Mouse (Mus musculus) Patski (cell line): ENCODE measurements around the gene Epha5. TPM values are rescaled to one million over a fixed set of nuclear protein-coding genes. Genes with fewer than 3 reads are reported as not detected.

Experiments
- ATAC-seq: fragments of 100-300 bp; one replicate; pipeline ENCODE4 v1.8.0; 2021
- CTCF ChIA-PET: fragments of 350-600 bp; sonication (Branson Sonifier 250); formaldehyde crosslinking; loops from one replicate; lab custom pipeline; 2022; ENCODE audit warnings: inconsistent platforms; lab: Charles Lee
- POLR2A ChIA-PET: fragments of 350-600 bp; sonication (Branson Sonifier 250); formaldehyde crosslinking; loops from one replicate; lab custom pipeline; 2022; ENCODE audit warnings: antibody characterized with exemption, inconsistent platforms; lab: Charles Lee
- DNase-seq: peaks from one replicate; pipeline ENCODE4 v3.0.0-alpha.2; 2011; ENCODE audit warnings: low read depth, low spot score
- H3K27me3 ChIP-seq: fragments of 371-371 bp; one replicate; pipeline ENCODE4 v1.5.1; 2021
- CTCF ChIP-seq: fragments of 100-300 bp; IDR thresholded peaks from one replicate; pipeline ENCODE4 v1.5.1; 2021
- in situ Hi-C: fragments of 300-500 bp; cut with MboI; formaldehyde crosslinking; loops from 3 replicates; pipeline ENCODE4 v1.11.1; 2018; ENCODE audit warnings: low pct_unique_long_range_greater_than_20kb, mixed read lengths
- polyA plus RNA-seq: library from polyadenylated mRNA; unstranded; gene quantifications from one replicate; pipeline ENCODE4 v1.2.3, GENCODE M21; 2021

The Epha5 gene
- polyA plus RNA-seq, 1 experiment from 2014 or later = not detected

DNA sequence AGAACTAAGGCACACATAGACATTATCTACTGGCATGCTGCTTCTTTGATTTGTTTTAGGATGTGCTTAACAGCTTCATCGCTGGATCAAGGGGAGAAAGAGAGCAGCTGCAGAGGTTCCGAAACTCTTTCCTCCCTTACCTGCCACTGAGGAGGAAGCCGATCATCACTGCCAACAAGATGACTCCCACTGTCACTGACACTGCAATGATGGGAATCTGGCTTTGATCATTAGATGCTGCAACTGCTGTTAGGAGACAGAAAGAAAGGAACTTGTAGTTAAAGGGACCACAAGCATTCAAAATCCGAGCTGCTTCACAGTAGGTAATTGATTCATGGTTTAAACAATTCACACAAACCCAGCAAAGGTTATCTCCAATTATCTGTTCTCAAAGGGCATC lies 275.0 kb downstream of the Epha5 start:
- ChIA-PET CTCF (no interaction called here), POLR2A (no interaction called here)
- ATAC-seq (no peak), DNase-seq (no peak)
- in situ Hi-C loops = no loop called here
- no peaks in the 10 kb centered on the region for H3K27me3 ChIP-seq
- TF ChIP-seq CTCF = no peak

- POLR2A ChIA-PET = no interaction called here
- DNase-seq (no peak), ATAC-seq (no peak)
- CTCF ChIA-PET = interaction anchor here (1.6 to 1.7 kb wide), 2 partner anchors 19 to 24 kb away, joined by 3 read pairs; no protein-coding TSS in a partner anchor
- TF ChIP-seq CTCF = no peak
- no peaks in the 10 kb centered on the region for H3K27me3 ChIP-seq
- in situ Hi-C loops = no loop called here
Observed at GRCm38 (mm10) chr5:84095947-84096346, 321.2 kb downstream of the Epha5 start.

DNA sequence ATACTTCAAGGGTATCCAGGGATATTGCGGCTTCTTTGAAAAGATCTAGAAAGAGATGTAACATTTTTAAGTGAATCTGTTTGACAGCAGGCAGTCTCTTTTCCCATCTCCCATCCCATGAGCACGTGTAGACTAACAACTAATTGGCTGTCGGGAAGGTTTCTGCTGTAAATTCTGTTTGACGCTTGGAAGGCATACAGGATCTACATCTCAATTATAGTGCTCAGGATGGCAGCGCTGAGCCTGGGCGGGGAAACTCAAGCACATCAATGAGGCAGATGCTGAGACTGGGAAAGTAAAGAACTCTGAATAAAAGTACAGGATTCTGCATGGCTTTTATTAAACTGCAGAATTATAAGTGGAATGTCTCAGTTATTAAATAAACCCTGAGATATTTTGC lies 335.9 kb downstream of the Epha5 start:
- ChIA-PET POLR2A (no interaction called here), CTCF (no interaction called here)
- no peak for TF ChIP-seq CTCF
- DNase-seq (no peak), ATAC-seq (no peak)
- in situ Hi-C loops = no loop called here
- no peaks in the 10 kb centered on the region for H3K27me3 ChIP-seq

- DNase-seq (no peak), ATAC-seq (no peak)
- CTCF ChIA-PET = no interaction called here
- in situ Hi-C loops = no loop called here
- no peaks in the 10 kb centered on the region for H3K27me3 ChIP-seq
- no peak for TF ChIP-seq CTCF
- POLR2A ChIA-PET = no interaction called here
Observed at GRCm38 (mm10) chr5:84070976-84071375, 346.2 kb downstream of the Epha5 start.

- ATAC-seq (no peak), DNase-seq (no peak)
- ChIA-PET CTCF (no interaction called here), POLR2A (no interaction called here)
- TF ChIP-seq CTCF = no peak
- no peaks in the 10 kb centered on the region for H3K27me3 ChIP-seq
- in situ Hi-C loops = no loop called here
Observed at GRCm38 (mm10) chr5:84053880-84054279, 363.3 kb downstream of the Epha5 start.

DNA sequence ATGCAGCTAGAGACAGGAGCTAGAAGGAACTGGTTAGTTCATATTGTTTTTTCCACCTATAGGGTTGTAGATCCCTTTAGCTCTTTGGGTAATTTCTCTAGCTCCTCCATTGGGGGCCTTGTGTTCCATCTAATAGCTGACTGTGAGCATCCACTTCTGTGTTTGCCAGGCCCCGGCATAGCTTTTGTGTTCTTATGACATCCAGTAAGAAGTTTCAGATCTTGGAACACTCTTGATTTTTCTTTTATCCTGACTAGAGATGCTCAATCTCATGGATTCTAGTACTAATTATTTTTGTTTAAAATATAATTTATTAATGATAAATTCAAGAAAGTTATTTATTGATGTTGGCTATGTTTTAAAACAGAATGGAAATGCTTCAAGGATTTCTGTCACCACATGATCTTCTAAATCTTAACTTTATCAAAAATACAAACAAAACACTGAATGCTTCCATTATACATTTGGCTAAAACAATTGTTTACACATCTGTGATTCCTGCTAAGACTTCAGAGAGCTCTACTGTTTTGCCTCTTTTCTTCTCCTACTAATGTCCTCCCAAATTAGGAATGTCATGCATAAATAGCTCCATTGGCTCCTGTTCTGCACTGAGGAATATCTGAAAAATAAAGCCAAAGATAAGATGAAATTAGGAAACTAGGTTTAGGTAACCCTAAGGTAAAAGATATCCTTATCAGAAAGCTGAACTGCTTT lies 379.8 kb downstream of the Epha5 start:
- no peaks in the 10 kb centered on the region for H3K27me3 ChIP-seq
- DNase-seq (no peak), ATAC-seq (no peak)
- POLR2A ChIA-PET = no interaction called here
- CTCF ChIA-PET = interaction anchor here (1.1 kb wide), 1 partner anchor 12 kb away, joined by 3 read pairs; no protein-coding TSS in a partner anchor
- TF ChIP-seq CTCF = no peak
- in situ Hi-C loops = no loop called here
